Mouse (Mus musculus) liver, embryonic 15.5 days (tissue): ENCODE data around the gene Pik3c2g. TPM values are rescaled to one million over a fixed set of nuclear protein-coding genes. Genes with fewer than 3 reads are reported as not detected.

ENCODE experiments used
- ATAC-seq: fragments of 200-750 bp; cut with Nextera tagmentation; 2 replicates; pipeline ENCODE4 v1.8.0; 2017; ENCODE audit warnings: moderate number of reproducible peaks, mild to moderate bottlenecking, moderate library complexity; ENCODE audit not compliant: insufficient read depth
- H3K27ac ChIP-seq: fragments of 300-500 bp; sonication (generic); replicated peaks from 2 replicates; pipeline ENCODE4 v1.5.1; 2015; ENCODE audit warnings: mild to moderate bottlenecking, inconsistent platforms
- H3K27me3 ChIP-seq: fragments of 300-500 bp; sonication (generic); 2 replicates; pipeline ENCODE4 v1.6.1; 2015; ENCODE audit warnings: mild to moderate bottlenecking, inconsistent platforms
- H3K36me3 ChIP-seq: fragments of 300-500 bp; sonication (generic); replicated peaks from 2 replicates; pipeline ENCODE4 v1.6.1; 2015; ENCODE audit warnings: moderate library complexity, mild to moderate bottlenecking, inconsistent platforms
- H3K4me1 ChIP-seq: fragments of 300-500 bp; sonication (generic); replicated peaks from 2 replicates; pipeline ENCODE4 v1.6.1; 2015; ENCODE audit warnings: inconsistent platforms
- H3K4me2 ChIP-seq: fragments of 300-500 bp; sonication (generic); 2 replicates; pipeline ENCODE4 v1.6.1; 2015; ENCODE audit warnings: moderate library complexity, mild to moderate bottlenecking, inconsistent platforms
- H3K4me3 ChIP-seq: fragments of 300-500 bp; sonication (generic); replicated peaks from 2 replicates; pipeline ENCODE4 v1.5.1; 2015; ENCODE audit warnings: mild to moderate bottlenecking, inconsistent platforms
- H3K9ac ChIP-seq: fragments of 300-500 bp; sonication (generic); 2 replicates; pipeline ENCODE4 v1.6.1; 2015; ENCODE audit warnings: moderate library complexity, mild to moderate bottlenecking, inconsistent platforms
- H3K9me3 ChIP-seq: fragments of 300-500 bp; sonication (generic); replicated peaks from 2 replicates; pipeline ENCODE4 v1.6.1; 2016; ENCODE audit warnings: inconsistent platforms
- WGBS: fragments of 180-500 bp; shearing (Covaris S2); methylation state at CpG from one replicate; pipeline ENCODE4 v1.1.7; 2015; ENCODE audit warnings: mixed read lengths; ENCODE audit not compliant: insufficient replicate concordance; 5-methylcytosine and 5-hydroxymethylcytosine counted together
- polyA plus RNA-seq: library from polyadenylated mRNA; unstranded; fragments of >200 nt; fragmentation: Nextera tagmentation; extraction: Ambion mirVana; gene quantifications from 2 replicates; pipeline ENCODE4 v1.2.1, GENCODE M21; 2015

Pik3c2g gene
- polyA plus RNA-seq, 1 experiment from 2014 or later, result 4.2 TPM

DNA sequence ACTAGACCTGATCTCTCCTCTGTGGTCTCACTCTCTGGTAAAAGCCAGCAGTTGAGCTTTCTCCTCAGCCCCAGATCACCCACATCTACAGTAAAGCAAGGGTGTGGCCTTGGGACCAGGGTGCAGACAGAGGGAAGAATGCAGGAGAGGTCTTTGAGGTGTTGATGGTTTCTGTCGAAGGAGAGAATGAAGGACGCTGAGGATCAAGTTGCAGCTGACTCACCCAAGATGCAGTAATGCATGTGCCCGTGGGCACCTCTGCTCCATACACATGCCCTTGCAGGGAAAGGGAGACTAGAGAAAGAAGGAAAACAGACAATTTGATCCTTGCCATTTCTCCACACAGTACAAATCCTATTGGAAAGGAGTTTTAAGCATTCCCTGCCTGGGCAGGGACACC, 5.1 kb downstream of the Pik3c2g start:
- Histone ChIP-seq H3K9ac (no peak overlapping the region), H3K27ac (no peak overlapping the region), H3K4me1 (0 out of 2 replicates have a peak, but pooled peaks cover 4% of the 10 kb centered on the region), H3K9me3 (no peaks in the 10 kb centered on the region), H3K27me3 (no peaks in the 10 kb centered on the region), H3K4me3 (no peak overlapping the region), H3K4me2 (no peak overlapping the region), H3K36me3 (no peaks in the 10 kb centered on the region)
- ATAC-seq, result no peak
- WGBS, result 41% methylated on average over 3 of the region's 3 CpGs

DNA sequence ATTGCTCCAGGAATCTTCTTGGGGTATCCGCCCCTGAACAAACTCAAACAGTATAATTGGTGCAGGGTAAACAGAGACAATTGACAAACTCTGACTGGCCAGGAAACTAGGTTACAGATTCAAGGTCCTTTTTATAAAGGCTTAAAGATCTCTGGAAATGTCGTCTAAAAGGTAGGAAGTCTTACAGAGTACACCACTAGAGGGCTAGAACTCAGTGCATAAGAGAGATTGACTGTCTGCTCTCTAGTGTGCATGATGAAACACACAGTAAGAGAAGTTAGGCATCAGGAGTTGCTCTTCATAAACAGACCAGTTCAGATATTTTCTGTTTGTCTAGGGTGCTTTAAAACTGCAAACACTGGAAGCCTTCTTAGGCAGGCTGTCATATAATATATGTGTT, 9.4 kb downstream of the Pik3c2g start:
- H3K4me3 ChIP-seq, result no peak overlapping the region
- ATAC-seq, result no peak
- 24% methylated on average over 2 of the region's 2 CpGs for WGBS
- H3K9me3 ChIP-seq, result no peaks in the 10 kb centered on the region
- no peak overlapping the region for H3K4me2 ChIP-seq
- H3K27me3 ChIP-seq, result no peaks in the 10 kb centered on the region
- 0 out of 2 replicates have a peak, but pooled peaks cover 4% of the 10 kb centered on the region for H3K4me1 ChIP-seq
- H3K27ac ChIP-seq, result no peak overlapping the region
- H3K36me3 ChIP-seq, result no peaks in the 10 kb centered on the region
- H3K9ac ChIP-seq, result no peak overlapping the region

DNA sequence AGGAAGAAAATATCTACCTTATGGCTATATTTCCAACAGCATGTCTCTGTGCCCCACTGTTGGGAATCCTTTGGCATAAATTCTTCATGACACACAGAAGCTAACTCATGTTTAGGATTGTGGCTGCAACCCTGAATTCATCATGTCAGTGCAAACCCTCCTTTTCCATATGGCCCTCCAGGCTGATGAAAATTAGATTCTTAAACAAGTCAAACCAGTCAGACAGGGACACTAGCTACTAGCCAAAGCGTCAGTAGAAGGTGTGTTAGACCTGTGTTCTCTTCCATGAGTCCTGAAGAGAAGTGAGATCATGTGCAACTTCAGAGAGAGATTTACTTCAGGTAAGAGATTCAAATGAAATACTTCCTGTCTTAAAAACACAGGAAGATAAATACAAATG, 12.2 kb downstream of the Pik3c2g start:
- Histone ChIP-seq H3K9me3 (no peaks in the 10 kb centered on the region), H3K27me3 (no peaks in the 10 kb centered on the region), H3K27ac (no peak overlapping the region), H3K9ac (no peak overlapping the region), H3K4me2 (no peak overlapping the region), H3K36me3 (no peaks in the 10 kb centered on the region), H3K4me3 (no peak overlapping the region), H3K4me1 (no peaks in the 10 kb centered on the region)
- WGBS, result 67% methylated on average over 1 of the region's 1 CpGs
- ATAC-seq, result no peak

DNA sequence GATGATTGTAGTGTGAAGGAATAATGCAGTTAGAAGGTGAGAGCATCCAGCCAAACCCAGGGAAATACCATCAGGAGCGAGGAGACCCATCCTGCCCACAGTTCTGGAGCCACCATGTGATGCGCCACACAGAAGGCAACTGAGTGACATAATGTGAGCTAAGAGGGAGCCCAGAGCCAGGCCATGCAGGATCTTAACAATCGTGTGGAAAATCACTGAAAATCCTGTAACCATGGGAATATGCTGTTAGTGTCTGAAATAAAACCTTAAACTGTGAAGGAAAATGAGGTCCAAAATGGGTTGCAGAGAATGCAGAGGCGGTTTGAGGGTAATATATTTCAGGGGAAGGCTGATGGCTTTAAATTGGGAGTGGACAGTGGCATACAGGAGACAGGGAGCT, 31.8 kb downstream of the Pik3c2g start:
- no peak overlapping the region for H3K4me2 ChIP-seq
- H3K9ac ChIP-seq, result no peak overlapping the region
- H3K4me1 ChIP-seq, result no peaks in the 10 kb centered on the region
- H3K4me3 ChIP-seq, result no peak overlapping the region
- WGBS, result 56% methylated on average over 4 of the region's 4 CpGs
- ATAC-seq, result no peak
- H3K9me3 ChIP-seq, result no peaks in the 10 kb centered on the region
- H3K36me3 ChIP-seq, result no peaks in the 10 kb centered on the region
- no peaks in the 10 kb centered on the region for H3K27me3 ChIP-seq
- no peak overlapping the region for H3K27ac ChIP-seq

DNA sequence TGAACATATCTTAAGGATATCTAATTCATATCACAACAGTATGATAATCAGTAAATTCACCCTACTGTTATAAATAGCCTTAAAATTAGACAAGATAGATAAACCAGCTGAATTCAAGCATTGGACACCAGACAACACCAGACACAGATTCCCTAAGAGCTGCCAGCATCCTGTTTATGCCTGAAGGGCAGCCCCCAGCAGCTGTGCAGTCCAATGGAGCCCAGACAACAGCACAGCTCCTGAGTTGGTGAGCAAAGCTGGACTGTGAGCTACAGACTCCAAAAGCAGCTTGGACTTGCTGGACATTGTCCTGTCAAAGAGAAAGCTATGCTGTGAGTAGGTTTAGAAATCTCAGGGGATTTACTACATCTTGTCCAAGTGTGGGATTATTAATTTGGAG, 37.7 kb downstream of the Pik3c2g start:
- Histone ChIP-seq H3K27ac (no peak overlapping the region), H3K4me1 (no peaks in the 10 kb centered on the region), H3K4me2 (no peak overlapping the region), H3K9ac (no peak overlapping the region), H3K4me3 (no peak overlapping the region), H3K27me3 (no peaks in the 10 kb centered on the region), H3K9me3 (no peaks in the 10 kb centered on the region), H3K36me3 (no peaks in the 10 kb centered on the region)
- no peak for ATAC-seq

DNA sequence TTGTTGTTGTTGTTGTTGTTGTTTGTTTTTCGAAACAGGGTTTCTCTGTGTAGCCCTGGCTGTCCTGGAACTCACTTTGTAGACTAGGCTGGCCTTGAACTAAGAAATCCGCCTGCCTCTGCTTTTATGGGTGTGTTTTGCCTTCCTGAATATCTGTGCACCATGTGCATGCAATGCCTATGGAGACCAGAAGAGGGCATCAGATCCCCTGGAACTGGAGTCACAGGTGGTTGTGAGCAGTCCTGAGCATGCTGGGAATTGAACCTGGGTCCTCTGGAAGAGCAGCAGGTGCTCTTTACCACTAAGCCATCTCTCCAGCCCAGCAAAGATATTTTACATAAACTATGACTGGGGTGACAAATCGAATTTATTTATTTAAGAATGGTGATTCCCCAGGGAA, 47.5 kb downstream of the Pik3c2g start:
- H3K9ac ChIP-seq, result no peak overlapping the region
- H3K27me3 ChIP-seq, result no peaks in the 10 kb centered on the region
- no peak overlapping the region for H3K4me2 ChIP-seq
- no peak for ATAC-seq
- 50% methylated on average over 3 of the region's 3 CpGs for WGBS
- no peak overlapping the region for H3K4me3 ChIP-seq
- no peak overlapping the region for H3K27ac ChIP-seq
- no peaks in the 10 kb centered on the region for H3K9me3 ChIP-seq
- H3K36me3 ChIP-seq, result no peaks in the 10 kb centered on the region
- no peaks in the 10 kb centered on the region for H3K4me1 ChIP-seq

DNA sequence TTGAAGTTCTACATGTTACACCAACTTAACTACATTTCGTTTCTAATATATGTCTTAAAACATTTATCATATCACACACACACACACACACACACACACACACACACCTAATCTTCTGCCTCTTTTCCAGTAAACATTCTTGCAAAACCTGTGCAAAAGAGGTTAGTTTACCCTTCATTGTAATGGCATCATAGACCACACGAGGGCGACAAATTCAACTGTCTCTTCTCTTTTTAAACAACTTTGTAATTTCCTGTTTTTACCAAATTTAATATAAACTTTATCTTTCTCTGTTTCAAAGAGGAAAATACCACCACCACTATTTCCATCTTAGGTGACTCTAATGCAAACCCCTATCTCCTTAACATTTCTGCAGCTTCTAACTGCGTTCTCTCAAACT, 68.4 kb downstream of the Pik3c2g start:
- H3K36me3 ChIP-seq, result 0 out of 2 replicates have a peak, but pooled peaks cover 10% of the 10 kb centered on the region
- H3K4me2 ChIP-seq, result no peak overlapping the region
- H3K9ac ChIP-seq, result no peak overlapping the region
- no peaks in the 10 kb centered on the region for H3K27me3 ChIP-seq
- H3K9me3 ChIP-seq, result no peaks in the 10 kb centered on the region
- H3K27ac ChIP-seq, result no peak overlapping the region
- H3K4me1 ChIP-seq, result no peaks in the 10 kb centered on the region
- WGBS, result 26% methylated on average over 4 of the region's 4 CpGs
- ATAC-seq, result no peak
- no peak overlapping the region for H3K4me3 ChIP-seq

DNA sequence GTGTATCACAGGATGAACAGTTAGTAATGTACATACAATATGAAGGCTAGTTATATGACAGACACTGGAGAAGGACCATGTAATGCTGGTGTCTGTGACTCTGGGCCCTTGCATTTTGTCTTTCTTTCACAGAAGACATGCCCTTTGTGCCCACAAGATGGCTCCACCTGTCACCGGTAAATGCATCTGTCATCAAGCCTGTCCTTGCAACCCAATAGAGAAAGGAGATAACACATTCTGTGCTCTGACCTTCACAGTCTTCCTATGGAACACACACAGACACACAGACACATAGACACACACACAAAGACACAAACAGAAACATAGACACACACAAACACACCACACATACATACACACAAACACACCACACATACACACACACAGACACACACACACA, 75.4 kb downstream of the Pik3c2g start:
- H3K36me3 ChIP-seq, result 0 out of 2 replicates have a peak, but pooled peaks cover 6% of the 10 kb centered on the region
- WGBS, result 58% methylated on average over 1 of the region's 1 CpGs
- ATAC-seq, result no peak

DNA sequence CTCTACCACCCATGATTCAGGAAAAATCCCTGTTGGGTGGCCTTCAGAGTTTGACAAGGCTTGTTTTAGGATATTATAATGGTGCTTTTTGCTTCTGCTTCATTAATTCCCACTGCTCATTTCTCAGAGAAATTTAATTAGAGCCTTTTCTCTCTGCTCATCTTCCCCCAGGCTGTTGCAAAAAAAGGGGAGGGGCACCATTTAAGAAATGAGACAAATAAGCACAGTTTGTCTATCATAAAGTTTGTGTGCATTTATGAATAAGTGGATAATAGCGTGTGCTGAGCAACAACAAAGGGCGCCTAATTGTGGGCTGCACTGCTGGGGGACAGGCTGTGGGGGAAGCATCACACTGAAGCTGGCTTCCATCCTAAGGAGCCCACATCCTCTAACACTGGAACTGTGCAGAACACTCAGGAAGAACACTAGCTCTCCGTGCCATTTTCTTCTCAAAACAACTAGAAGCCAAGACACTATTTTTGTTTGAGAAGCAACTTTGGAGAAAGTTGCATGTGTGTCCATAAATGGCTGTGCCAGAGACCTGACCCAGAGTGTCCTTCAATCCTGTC, 131.5 kb downstream of the Pik3c2g start:
- H3K27me3 ChIP-seq, result no peaks in the 10 kb centered on the region
- H3K9ac ChIP-seq, result no peak overlapping the region
- H3K27ac ChIP-seq, result no peak overlapping the region
- no peaks in the 10 kb centered on the region for H3K36me3 ChIP-seq
- no peaks in the 10 kb centered on the region for H3K9me3 ChIP-seq
- 65% methylated on average over 3 of the region's 3 CpGs for WGBS
- ATAC-seq, result no peak
- H3K4me2 ChIP-seq, result no peak overlapping the region
- H3K4me1 ChIP-seq, result no peaks in the 10 kb centered on the region
- H3K4me3 ChIP-seq, result no peak overlapping the region

More for the DNA sequence above, 75.4 kb downstream of the Pik3c2g start:
- Histone ChIP-seq H3K9me3 (no peaks in the 10 kb centered on the region), H3K27ac (no peak overlapping the region), H3K4me2 (no peak overlapping the region), H3K27me3 (no peaks in the 10 kb centered on the region), H3K4me3 (no peak overlapping the region), H3K9ac (no peak overlapping the region), H3K4me1 (no peaks in the 10 kb centered on the region)

DNA sequence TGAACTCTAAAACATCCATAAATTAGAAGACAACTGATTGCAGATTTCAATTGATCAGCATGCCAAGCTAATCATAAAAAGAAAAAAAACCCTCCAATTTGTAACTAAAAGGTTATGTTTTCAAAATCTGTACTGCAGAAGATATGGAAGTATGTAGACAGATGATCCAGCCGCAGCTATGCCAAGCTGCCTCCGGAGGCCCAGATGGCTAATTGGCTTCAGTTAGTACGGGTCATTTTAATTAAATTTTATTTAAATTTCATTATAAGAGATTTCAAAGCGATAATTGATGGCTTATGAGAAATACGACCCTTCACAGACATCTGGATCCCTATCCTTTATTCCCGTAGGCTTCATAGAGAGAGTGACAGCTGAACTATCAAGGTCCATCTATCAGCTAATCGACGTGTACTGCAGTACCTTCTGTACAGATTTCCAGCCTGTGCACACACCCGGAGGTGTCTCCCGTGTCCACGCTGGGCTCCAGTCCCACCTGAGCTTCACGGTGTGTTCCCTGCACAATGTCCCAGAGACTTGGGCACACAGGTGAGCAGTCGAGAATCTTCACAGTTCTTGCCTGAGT, 132.7 kb downstream of the Pik3c2g start:
- 69% methylated on average over 13 of the region's 13 CpGs for WGBS
- H3K27ac ChIP-seq, result no peak overlapping the region
- no peaks in the 10 kb centered on the region for H3K4me1 ChIP-seq
- no peak overlapping the region for H3K9ac ChIP-seq
- H3K4me3 ChIP-seq, result no peak overlapping the region
- H3K4me2 ChIP-seq, result no peak overlapping the region
- no peaks in the 10 kb centered on the region; the same call in 1 of the 2 replicates for H3K36me3 ChIP-seq
- ATAC-seq, result no peak
- no peaks in the 10 kb centered on the region for H3K27me3 ChIP-seq
- H3K9me3 ChIP-seq, result no peaks in the 10 kb centered on the region

DNA sequence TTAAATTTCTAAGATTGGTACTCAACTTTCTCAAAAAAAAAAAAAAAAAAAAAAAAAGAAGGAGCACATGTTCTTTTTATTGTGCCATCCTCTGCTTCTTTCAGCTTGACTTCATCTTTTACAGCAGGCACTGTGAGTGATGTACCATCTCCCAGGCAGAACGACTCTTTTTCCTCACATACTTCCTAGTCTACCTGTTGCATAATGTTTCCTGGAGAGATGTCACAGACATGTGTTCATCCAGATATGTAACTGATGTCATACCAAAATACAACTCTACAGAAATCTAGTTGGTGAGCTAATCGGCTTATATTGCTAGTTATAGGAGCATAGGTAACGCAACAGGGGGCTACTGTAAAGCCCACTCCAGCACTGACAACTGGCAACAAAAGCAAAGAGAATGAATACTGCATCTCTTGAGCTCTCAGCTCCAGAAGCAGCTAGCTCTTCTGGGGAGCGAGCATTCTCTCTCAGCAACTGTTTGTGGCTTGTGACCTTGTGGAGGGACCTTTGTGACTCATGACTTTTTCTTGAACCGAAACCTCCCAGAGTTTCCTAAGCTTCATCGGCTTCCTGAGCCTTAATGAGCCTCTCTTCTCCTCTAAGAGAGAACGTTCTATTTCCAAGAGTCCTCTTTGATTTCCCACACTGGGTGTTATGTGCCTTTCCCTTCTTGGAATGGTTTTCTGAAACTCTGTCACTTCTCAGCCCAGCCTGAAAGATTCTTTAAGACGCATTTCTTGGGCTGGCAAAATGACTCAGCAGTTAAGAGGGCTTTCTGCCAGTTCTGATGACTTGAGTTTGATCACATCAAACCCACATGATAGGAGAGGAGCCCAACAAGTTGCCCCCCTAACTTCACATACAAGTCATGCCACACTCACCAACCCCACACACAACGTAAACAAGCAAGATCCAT, 148.9 kb downstream of the Pik3c2g start:
- no peak for ATAC-seq
- 61% methylated on average over 9 of the region's 9 CpGs for WGBS
- no peaks in the 10 kb centered on the region; the same call in 1 of the 2 replicates for H3K36me3 ChIP-seq

More for the DNA sequence above, 148.9 kb downstream of the Pik3c2g start:
- Histone ChIP-seq H3K27ac (no peak overlapping the region), H3K4me1 (no peaks in the 10 kb centered on the region), H3K4me3 (no peak overlapping the region), H3K4me2 (no peak overlapping the region), H3K9ac (no peak overlapping the region), H3K9me3 (no peaks in the 10 kb centered on the region), H3K27me3 (no peaks in the 10 kb centered on the region)
